Mouse (Mus musculus) frontal cortex, adult 2 months (tissue): ENCODE measurements around the gene Insrr. TPM values are rescaled to one million over a fixed set of nuclear protein-coding genes. Genes with fewer than 3 reads are reported as not detected.
"Not testable (repeated sequence)": the region's sequence is repeated elsewhere in the genome, so short reads cannot be mapped to it uniquely, and the experiment has no call there.

Experiments used
- DNase-seq, 2 experiments: peaks; one replicate each; pipeline ENCODE4 v3.0.0; 2022; ENCODE audit warnings: low spot score in 1 of 2; ENCODE audit errors: extremely low spot score in 1 of 2
- polyA plus RNA-seq: library from polyadenylated mRNA; depleted of rRNA; stranded (reverse); fragments of >200 nt; gene quantifications from 2 replicates; pipeline ENCODE4 v1.2.3, GENCODE M21; 2012; rRNA removed

Gene Insrr
- polyA plus RNA-seq, 1 experiment, result 0.46 TPM

DNA sequence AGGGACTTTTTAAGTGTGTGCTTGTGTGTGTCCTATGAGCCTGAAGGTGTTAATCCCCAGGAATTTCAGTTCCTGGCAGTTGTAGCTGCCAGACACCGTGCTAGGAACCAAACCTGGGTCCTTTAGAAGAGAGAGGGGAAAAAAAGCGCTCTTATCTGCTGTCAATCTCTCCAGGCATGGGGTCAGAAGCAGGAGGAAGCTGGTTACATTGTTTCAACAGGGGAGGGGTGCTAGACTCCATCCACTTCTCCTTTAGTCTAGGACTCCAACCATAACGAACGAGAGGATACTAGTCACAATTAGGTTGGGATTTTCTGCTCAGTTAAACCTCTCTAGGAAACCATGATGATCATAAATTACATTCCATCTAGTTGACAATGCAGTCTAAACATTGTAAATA is 31.7 kb downstream of the Insrr start:
- no peak for DNase-seq

DNA sequence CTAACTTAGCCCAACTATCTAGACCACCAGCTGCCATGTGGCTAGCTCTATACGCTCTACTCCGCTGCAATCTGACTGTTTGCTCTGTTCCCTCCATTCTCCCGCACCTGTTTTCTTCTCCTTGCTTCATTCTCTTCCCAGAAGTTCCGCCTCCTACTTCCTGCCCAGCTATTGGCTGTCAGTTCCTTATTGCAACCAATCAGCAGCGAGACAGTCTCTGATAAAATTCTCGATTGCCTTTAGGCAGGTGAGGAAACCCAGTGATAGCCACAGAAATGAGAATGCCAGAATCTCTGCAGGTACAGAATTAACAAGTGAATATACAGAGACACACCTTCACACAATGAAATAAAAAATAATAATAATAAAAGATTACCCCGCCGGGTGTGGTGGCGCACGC is 32.3 kb downstream of the Insrr start:
- DNase-seq, result no peak

DNA sequence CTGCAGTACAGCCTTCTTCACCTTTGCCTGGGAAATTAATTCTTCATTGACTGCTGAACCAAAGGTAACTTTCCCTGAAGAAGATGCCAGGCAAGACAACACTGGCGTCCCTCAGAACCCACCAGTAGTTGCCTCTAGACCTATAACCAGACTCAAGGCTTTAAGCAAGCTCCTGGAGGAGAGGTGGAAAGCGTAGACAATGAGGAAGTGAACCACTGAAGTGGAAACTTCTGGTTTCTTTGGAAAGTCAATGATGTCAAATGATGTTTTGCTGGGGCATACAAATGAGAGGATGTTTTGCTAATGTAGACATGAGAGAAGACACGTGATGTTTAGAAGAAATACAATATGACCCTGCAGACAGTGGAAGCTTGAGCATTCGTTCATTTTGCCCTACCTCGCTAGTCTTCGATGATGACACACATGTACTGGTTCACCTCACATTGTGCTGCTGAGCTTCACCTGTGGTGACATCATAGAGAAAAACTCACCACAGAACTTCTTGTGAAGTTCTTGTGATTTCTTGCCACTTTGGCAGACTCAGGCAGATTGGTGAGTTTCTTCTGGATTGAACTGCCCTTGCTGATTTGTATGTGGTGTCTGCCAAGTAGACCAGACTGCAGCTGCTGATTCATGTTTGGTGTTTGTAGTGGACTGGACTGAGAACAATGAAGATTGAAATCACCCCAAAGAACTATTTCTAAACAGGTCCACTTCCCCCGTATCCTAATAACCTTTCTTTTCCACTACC is 35.5 kb downstream of the Insrr start:
- DNase-seq, result no peak

DNA sequence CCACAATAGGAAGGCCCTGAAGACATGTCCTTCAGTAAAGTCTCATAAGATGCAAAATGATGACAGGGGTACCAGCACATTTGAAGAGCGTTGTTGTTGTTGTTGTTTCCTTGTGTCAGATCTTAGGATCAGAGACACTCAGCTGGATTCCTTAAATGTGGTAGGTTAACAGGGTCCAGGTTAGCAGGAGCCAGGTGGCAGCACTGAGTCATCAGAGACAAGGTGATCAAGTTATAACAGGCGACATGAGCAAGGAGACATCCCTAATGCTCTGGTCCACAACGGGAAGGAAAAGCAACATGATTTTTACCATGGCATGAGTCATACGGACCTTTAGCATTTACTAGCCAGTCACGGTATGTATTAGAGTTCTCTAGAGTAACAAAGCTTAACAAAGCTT is 36.7 kb downstream of the Insrr start:
- DNase-seq, result no peak

- peak in 1 of 2 experiments; percentile 88 for DNase-seq
These were observed 41.9 kb downstream of the Insrr start for GRCm38 (mm10) chr3:87838622-87839021.

DNA sequence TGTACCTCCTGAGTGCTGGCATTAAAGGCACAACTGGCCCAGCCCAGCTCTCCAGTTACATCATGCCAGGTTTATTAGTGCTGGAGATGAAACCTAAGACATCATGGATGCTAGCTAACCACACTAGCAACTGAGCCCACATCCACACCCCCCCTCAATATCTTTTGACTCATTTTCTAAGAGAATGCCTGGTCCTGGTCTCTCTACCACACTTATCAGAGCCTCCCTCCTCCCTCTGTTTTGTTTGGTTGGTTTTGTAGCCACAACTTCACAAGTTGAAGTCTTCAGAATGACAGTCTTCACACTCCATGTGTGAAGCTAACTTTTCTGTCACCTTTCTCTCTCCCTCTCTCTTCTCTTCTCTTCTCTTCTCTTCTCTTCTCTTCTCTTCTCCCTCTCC is 44.1 kb downstream of the Insrr start:
- no peak for DNase-seq

- no peak for DNase-seq
These were observed 48.2 kb downstream of the Insrr start for GRCm38 (mm10) chr3:87844981-87845380.

- no peak for DNase-seq
These were observed 49.4 kb downstream of the Insrr start for GRCm38 (mm10) chr3:87846186-87846585.

DNA sequence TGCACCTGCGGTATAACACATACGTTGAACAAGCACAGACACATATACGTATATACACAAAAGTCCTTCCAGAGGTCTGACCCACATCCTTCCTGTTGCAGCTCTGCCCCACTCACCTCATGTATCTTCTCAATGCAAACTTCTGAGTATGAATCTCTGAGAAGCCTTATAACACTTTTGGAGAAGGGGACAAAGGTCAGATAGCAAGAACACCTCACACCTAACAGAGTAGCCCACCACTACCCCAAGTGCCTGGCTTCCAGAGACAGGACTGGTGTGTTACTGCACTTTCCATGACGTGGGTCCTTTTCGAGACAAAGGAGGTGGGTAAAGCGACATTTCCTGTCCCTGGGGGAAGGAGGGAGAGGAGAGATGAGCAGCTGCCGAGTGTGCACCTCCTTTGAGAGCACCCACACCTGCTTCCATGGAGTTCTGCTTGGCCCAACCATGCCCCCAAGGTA is 49.9 kb downstream of the Insrr start, which contains the start of gene Sh2d2a:
TSS of gene Sh2d2a (plus strand) at position 106 of the 461 bp plus-strand sequence.
- DNase-seq, result no peak

DNA sequence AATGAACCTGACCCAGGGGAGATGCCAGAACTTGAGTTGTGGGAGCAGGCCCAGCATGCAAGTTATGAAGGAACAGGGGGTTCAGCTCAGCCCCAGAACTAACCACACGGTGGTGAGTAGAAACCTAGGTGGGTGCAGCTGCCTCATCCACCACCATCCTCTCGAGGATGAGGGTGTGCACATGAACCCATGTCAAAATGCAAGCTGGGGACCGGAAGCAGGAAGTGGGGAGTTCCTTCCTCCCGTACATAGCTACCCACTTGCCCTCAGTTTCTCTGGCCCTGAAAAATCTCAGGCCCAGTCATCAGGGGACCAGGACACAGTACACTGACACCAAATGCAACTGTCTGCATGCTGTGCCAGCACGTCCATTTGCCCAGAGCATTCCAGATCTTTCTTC is 50.9 kb downstream of the Insrr start:
- no peak for DNase-seq

DNA sequence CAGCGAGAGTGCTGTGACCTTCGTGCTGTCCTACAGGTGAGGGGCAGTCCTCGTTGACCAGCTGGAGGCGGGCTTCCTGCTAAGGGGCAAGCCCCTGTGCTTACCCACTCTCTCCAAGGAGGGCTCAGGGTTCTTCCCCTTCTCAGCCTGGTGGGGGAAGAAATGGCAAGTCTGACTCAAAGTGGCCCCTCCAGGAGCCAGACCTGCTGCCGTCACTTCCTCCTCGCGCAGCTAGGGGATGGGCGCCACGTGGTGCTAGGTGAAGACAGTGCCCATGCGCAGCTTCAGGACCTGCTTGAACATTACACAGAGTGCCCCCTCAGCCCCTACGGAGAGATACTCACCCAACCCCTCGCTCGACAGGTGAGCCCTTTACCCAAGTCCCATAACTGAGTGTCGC is 52.4 kb downstream of the Insrr start:
- no peak for DNase-seq

DNA sequence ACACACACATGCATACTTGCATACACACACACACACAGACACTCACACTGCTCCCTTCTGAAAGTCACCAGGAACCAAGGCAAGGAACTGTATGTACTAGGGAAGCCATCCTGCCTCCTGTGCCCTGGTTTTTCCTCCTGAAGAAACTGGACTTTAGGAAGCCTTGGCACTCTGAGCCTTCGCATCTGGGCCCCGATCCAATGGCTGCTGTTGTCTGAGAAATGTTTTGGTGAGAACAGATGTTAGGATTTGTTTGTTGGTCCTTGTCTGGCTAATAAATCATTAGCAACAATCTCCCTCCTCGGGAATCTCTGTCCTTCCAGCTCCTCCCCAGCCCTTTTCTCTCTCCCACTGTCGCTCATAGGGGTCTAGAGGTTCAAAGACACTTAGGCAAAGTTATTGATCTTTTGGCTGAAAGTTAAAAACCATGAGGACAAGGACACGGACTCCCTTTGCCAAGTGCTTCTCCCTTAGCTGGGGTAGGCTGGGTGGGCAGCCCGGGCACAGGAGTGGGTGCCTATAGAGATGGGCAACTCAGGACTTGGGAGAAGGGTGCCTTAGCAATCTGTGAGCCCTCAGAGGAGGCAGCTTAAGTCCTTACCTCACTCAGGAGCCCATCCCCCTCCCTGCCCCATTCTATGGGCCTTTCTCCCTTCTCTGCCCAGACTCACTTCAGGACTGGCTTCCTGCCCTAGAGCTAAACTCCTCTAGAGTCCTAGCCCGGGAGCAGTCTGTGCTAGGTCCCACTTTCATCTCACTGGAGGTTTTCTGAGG is 58.2 kb downstream of the Insrr start:
- no peak for DNase-seq

DNA sequence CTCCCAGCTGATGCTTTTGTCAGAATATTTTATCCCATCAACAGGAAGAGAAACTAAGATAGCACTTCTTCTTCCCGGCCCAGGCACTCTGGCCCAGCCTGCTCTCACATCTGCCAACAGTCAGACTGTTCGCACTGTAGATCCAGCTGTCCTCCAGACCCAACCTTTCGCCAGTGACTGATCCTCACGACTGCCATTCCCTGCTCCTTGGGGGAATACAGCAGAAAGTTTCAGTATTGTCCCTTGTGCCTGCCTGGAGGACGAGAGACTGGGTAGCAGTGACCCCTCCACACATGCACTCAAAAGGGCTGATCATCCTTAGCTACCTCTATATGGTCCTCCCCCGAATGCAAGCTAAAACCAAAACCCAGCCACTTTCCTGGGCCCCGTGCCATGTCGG is 59.2 kb downstream of the Insrr start:
- no peak for DNase-seq

- no peak for DNase-seq
These were observed 60.9 kb downstream of the Insrr start for GRCm38 (mm10) chr3:87857666-87858065.

DNA sequence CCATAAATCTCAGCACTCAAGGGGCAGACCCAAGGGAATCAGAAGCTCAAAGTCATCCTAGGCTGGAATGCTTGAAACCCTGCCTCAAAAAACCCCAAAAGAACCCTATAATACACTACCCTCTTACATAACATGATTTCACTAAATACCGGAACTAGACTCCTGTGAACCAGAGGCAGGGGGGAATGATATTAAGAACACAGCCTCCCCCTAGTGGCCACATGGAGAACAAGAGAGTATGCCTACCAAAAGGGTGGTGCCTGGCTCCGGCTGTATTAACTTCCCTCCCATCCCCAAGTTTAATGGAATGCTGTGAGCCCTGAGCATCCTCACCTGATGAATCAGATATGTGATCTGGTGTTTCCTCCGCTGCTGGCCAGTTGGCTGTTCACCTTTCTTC is 63.1 kb downstream of the Insrr start:
- peak; percentile 64 to 85 for DNase-seq

- not testable (repeated sequence) for DNase-seq
These were observed 67.4 kb downstream of the Insrr start for GRCm38 (mm10) chr3:87864111-87864510.

Other genes with a start within 250 kb of the Insrr start
- gene Arhgef11, start 179.4 kb upstream of the Insrr start, polyA plus RNA-seq, result 36.4 and 39.4 TPM in 2 replicates
- 0.19 and 0.40 TPM in 2 replicates for gene Lrrc71, start 48.3 kb upstream of the Insrr start, polyA plus RNA-seq
- 0.08 and 0.19 TPM in 2 replicates for gene Ntrk1, start 1.8 kb upstream of the Insrr start, polyA plus RNA-seq
- gene Pear1, start 27.4 kb downstream of the Insrr start, polyA plus RNA-seq, result 9.9 and 10.2 TPM in 2 replicates
- 0.02 and 0.06 TPM in 2 replicates for gene Sh2d2a, start 49.8 kb downstream of the Insrr start, polyA plus RNA-seq
- gene Prcc, start 88.7 kb downstream of the Insrr start, polyA plus RNA-seq, result 38.8 and 40.2 TPM in 2 replicates
- 171 and 183 TPM in 2 replicates for gene Hdgf, start 109.4 kb downstream of the Insrr start, polyA plus RNA-seq
- gene Mrpl24, start 122.6 kb downstream of the Insrr start, polyA plus RNA-seq, result 80.0 and 80.7 TPM in 2 replicates
- 12.9 and 13.9 TPM in 2 replicates for gene Isg20l2, start 133.4 kb downstream of the Insrr start, polyA plus RNA-seq
- gene Rrnad1, start 133.8 kb downstream of the Insrr start, polyA plus RNA-seq, result 42.4 and 46.4 TPM in 2 replicates
- gene Crabp2, start 151.7 kb downstream of the Insrr start, polyA plus RNA-seq, result 9.2 and 11.0 TPM in 2 replicates
- 4.3 and 4.8 TPM in 2 replicates for gene Nes, start 174.1 kb downstream of the Insrr start, polyA plus RNA-seq
- gene Bcan, start 203.3 kb downstream of the Insrr start, polyA plus RNA-seq, result 359 and 380 TPM in 2 replicates
- gene Hapln2, start 230.6 kb downstream of the Insrr start, polyA plus RNA-seq, result 28.5 and 39.4 TPM in 2 replicates
- gene Gpatch4, start 246.2 kb downstream of the Insrr start, polyA plus RNA-seq, result 13.7 and 14.4 TPM in 2 replicates